Mouse (Mus musculus) frontal cortex, postnatal 10 days (tissue): ENCODE results near the gene Art1.

Experiments
- DNase-seq, 2 experiments: peaks; one replicate each; pipeline ENCODE4 v3.0.0; 2022; ENCODE audit warnings: low spot score in 2 of 2, mixed read lengths in 1 of 2

The Art1 gene

DNA sequence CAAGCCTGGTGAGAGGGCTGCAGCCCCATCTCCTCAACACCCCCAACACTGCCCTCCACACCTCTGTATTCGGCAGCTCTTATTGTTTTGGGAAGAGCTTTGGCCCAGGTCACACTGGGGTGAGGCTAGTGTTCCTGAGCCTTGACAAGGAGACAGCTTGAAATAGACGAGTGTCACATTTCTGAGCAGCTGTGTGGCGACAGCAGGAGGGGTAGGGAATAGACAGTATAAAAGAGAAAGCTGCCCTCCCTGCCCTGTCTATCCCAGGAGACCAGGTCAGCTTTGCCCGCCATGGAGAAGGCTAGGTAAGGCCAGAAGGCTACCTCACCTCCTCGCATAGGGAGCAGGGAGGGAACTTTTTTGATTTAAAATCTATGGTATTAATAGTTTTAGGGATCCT, at the start of gene Art1:
Art1 (plus strand) TSS at position 257 of the 400 bp plus-strand sequence.
- DNase-seq = no peak

- DNase-seq = no peak
Measured at GRCm38 (mm10) chr7:102061353-102061752, 40.2 kb upstream of the Art1 start.

- DNase-seq = no peak
Measured at GRCm38 (mm10) chr7:102062203-102062602, 39.3 kb upstream of the Art1 start.

GRCm38 (mm10) chr7:102063891-102064290, 37.7 kb upstream of the Art1 start:
- DNase-seq = no peak

DNA sequence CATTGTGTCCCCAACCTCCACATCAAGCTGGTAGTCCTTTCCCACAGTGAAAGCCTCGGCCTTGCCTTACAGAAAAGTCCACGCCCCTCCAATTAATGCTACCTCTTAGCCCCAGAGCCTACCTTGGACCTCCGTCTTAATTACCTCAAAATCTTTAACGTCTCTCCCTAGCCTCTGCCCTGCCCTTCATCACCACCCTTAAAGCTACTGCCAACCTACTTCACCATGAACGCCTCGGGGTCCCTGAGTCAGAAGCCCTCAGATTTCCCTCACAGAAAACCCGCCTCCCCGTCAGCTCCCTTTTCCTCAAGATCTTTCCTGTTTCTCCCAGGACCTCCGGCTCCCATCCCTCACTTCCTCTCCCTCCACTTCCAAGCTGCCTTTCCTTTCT, 36.9 kb upstream of the Art1 start:
- no peak for DNase-seq

DNA sequence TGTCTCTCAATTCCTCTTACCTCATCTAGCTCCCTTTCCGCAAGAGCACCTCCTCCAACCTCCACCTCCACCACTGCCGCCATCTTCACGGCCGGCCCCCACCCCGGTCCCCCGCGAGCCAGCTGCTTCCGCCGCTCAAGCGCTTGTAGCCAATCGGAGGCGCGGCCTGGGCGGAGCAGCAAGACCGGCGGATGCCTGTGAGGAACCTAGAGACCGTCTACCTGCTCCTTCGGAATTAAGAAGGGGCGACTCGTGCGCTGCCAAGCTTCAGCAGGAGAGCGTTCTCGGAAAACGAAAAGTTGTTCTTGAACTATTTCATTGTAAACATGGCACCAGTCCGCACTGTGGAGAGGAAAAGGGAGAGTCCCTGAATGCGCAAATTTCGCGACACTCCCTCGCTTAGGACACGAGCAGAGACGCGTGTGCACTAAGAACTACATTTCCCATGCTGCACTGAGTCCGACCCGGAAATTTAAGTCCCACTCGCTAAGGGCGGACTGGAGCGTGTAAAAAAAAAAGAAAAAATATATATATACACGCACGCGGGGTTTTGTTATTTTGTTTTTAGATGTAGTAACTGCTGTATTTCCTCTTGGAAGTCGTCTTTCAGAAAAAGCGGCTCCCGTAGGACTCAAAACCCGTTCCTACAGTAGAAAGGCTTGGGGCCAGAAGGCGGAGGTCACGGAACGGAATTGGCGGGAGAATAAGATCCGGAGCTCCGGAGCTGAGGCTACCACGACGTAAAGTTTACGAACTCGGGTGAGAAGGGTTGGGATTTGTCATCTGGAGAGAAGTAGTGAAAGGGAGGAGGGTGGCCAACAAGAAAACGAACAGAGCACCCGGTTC, 36.3 kb upstream of the Art1 start, which contains the start of the genes Rnf121, Xndc1 and Xntrpc:
Rnf121 (minus strand) TSS at position 424 of the 846 bp plus-strand sequence.
Xndc1 (plus strand) TSS at position 466 of the 846 bp plus-strand sequence.
Xntrpc (plus strand) TSS at position 668 of the 846 bp plus-strand sequence.
- peak; percentile 87 to 92 for DNase-seq

DNA sequence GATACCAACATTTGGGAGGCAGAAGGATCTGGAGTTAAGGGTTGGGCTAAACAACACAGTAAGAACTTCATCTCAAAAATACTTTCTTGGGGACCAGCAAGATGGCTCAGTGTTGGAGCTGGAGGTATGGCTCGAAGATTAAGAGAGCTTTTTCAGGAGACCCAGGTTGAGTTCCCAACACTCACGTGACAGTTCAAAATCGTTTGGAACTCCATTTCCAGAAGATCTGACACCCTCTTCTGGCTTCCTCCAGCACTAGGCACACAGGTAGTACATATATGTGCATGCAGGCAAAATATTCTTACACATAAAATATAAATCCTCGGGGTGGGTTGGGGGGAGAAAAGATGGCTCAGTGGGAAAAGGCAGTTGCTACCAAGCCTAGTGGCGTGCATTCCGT, 35.2 kb upstream of the Art1 start:
- DNase-seq = no peak

DNA sequence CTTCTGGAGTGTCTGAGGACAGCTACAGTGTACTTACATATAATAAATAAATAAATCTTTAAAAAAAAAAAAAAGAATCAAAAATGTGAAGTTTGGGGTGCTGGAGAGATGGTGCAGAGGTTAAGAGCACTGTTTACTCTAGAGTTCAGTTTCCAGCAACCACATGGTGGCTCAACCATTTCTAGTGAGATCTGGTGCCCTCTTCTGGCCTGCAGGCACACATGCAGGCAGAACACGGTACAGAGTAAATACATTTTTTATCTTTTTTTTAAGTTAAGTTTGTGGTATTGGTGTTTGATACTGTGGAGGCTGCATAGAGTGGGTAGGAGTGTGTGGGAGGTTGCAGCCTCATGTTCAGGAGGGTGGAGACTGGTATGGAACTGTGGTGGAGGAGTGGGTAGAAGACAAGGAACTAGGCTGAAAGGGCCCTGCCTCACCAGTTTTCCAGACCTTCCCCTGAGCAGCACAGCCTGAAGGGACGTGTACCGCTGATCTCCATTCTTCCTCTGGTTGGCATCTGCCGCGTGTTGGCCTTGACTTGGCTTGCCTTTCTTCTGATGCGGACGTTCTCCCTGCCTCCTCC, 24.7 kb upstream of the Art1 start:
- DNase-seq = no peak

DNA sequence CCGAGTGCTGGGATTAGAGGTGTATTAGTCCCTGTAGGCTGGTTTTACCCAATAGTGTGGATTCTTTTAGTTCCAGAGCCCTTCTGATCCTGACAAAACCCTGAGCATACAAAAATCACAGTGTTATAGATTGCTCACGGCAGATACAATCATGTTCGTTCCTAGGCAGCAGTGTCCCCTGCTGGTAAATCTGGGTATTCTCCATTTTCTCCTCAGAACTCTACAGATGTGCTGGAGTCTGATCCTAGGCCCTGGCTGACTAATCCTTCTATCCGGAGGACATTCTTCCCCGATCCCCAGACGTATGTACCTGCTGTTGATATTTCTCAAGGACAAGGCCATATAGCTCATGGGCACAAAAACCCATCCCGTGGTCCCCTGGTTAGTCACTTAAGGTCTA, 23.0 kb upstream of the Art1 start:
- no peak for DNase-seq

- no peak for DNase-seq
Measured at GRCm38 (mm10) chr7:102080311-102080710, 21.2 kb upstream of the Art1 start.

DNA sequence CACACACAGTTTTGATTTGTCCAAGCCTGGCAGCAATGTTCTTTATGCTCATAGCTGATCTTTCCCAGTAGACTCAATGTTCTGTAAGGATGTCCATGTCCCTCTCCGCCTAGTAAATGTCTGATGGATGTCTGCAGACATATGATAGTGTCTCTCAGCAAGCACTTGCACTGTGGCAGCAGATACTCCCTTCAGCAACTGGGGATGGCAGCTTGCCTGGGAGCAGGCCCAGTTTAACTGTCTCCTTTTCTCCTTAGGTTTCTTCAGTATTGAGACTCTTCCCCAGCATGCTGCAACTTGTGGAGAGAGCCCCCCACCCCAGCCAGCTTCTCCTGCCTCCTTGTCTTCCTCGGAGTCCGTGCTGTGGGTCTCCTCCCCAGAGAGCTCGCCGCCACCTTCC, 19.8 kb upstream of the Art1 start:
- DNase-seq = no peak

- no peak for DNase-seq
Measured at GRCm38 (mm10) chr7:102082816-102083215, 18.7 kb upstream of the Art1 start, which contains the start of gene Trpc2. Gene Trpc2 (plus strand): TSS chr7:102083116.

DNA sequence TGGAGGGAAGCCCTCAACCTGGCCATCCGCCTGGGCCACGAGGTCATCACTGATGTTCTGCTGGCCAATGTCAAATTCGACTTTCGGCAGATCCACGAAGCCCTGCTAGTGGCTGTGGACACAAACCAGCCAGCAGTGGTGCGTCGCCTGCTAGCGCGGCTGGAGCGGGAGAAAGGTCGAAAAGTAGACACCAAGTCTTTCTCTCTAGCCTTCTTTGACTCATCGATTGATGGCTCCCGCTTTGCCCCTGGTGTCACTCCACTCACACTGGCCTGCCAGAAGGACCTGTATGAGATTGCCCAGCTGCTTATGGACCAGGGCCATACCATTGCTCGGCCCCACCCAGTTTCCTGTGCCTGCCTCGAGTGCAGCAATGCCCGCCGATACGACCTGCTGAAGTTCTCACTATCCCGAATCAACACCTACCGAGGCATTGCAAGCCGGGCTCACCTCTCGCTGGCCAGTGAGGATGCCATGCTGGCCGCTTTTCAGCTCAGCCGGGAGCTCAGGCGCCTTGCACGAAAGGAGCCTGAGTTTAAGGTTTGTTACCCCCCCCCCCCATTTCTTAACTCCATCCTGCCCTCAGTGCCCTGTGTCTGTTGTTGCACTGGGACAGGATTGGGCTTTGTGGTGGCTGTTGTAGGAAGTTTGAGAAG, 17.4 kb upstream of the Art1 start:
- DNase-seq = no peak

DNA sequence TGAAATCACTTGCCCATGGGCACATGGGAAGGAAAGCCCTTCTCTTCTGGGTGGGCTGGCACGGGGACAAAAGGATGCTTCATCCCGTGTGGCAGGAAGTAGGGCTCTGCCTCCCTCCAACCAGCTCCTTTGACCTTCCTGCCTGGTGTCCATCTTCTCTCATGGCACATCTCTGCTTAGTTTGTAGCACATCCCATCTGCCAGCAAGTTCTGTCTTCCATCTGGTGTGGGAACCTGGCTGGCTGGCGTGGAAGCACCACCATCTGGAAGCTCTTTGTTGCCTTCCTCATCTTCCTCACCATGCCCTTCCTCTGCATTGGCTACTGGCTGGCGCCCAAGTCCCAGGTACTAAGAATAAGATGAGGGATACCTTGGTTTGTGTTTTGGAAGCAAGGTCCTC, 14.2 kb upstream of the Art1 start:
- DNase-seq = no peak

DNA sequence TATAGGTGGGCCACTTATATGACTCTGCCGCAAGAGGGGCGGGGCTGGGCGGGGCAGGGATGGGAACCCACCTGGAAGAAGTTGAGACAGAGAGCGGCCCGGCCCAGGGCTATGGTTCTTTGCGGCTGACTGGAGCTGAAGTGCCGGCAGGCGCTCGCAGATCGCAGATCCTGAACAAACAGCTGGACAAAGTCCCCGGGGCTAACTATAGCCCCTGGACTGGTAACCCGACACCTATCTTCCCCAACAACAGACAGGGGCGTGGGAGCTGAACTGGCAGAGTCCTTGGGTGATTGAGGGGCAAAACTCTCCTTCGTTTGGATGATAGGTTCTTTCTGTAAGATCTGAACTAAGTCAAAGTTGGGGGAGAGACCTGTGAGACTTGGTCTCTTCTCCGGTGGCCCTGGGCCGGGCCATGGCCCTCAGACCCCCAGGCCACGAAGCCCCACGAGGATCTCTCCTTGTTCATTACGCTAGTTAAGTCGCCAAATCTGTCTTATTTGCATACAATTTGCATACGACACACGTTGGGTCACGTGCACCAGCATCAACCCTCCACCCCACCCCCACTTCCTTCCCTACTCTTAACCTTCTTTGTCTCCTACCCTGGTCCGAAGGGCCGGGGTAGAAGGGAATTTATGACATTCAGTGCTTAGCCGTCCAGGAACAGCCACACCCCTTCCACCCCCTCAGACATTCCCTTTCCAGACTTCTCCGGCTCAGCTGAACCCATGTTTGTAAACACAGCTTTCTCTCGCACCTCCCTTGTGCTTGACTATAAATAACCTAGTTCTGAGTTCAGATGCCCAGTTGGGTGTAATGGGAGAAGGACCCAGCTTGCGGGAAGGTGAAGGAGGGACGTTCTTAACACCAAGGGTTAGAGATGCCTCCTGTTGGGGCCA, 1.5 kb upstream of the Art1 start:
- no peak for DNase-seq

DNA sequence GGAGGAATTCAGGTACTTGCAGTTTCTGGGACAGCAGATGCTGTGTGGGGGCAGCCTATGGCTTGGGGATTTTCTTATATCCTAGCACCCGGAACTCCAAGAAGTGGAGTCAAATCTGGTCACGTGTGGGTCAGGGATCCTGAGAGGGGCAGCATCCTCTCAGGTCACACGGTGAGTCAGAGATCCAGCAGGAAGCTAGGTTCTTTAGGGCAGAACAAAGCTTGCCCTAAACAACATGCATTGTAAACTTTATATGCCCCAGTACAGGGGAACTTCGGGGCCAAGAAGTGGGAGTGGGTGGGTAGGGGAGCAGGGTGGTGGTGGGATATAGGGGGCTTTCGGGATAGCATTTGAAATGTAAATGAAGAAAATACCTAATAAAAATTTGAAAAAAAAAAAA, 675 bp upstream of the Art1 start:
- no peak for DNase-seq

DNA sequence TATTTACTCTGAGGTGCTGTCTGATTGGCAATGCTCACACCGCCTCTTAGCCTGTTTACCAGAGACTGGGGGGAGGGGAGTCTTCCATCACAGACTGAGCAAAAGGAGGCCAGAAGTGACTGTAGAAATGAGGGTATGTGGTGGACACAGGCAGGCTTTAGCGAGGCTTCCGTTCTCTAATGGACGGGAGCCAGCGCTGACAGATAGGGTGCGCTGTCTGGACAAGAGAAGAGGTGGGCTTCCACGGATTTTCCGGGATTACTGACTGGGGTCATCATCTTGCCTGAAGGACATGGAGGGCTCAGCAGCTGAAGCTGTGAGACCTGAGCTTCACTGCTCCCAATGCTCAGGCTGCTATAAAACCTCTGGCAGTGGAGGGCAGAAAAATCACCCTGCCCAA, 698 bp downstream of the Art1 start:
- no peak for DNase-seq

GRCm38 (mm10) chr7:102102696-102103095, 1.2 kb downstream of the Art1 start:
- no peak for DNase-seq

DNA sequence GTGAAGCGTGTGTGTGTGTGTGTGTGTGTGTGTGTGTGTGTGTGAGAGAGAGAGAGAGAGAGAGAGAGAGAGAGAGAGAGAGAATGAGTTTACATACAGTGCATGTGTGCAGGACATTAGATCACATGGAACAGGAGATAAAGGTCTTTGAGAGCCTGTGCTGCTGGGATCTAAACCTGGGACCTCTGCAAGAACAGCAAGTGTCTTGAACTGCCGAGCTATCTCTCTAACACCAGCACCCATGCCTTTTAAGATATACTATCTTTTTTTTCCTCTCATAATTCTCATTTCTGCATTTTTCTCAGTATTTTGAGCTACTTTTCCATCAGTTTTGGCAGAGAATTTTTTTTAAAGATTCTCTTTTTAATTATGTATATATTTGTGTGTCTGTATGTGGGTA, 2.0 kb downstream of the Art1 start:
- no peak for DNase-seq

DNA sequence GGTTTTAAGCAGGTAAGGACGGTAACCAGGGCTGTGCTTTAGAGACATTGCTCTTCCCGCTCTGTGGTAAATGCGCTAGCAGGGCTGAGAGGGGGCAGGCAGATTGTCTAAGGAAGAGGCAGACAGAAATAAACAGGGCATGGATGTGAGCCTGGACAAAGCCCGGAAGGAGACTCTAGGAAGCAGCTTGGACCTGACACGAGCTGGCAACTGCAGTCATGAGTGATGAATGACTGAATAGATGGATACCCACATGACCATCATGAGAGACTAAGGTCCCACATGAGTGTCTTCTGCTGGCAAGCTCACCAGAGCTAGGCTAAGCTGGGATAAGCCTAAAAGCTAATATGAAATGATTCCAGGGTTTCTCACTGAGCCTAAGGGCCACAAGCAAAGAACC, 2.6 kb downstream of the Art1 start:
- DNase-seq = no peak

GRCm38 (mm10) chr7:102106700-102107141, 5.2 kb downstream of the Art1 start:
- no peak for DNase-seq
